Mouse (Mus musculus): ENCODE measurements at regions not wholly inside any gene's neighbourhood (a gene's known extent, or its start where the extent isn't known, plus 50 kb on each side); places are given as distances from the start of the nearest gene placed in this dataset.

DNA sequence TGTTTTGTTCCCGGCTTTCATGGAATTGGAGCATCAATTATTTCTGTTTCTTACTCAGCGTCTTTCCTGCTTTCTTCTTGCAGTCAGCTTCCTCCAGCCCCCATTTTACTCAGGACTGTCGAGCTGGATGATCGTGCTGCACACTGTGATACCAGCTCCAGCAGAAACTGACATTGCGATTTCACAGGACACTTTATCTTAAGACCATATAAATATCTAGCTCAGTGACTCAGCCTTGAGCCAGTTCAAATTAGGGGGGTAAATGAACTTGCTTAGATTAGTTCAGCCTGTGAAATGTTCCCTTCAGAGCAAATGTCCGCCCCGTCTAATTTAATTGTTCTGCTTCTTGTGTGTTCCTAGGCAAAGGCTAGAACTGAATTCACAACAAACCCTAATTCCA is 190.3 kb upstream of the Tars start:
- Histone ChIP-seq H3K4me3 (replicated peaks; ENCODE audit: insufficient read depth, low read depth, low read length) (no peak overlapping the region), H3K27me3 (ENCODE audit: control insufficient read depth, insufficient read depth, low read length) (no peaks in the 10 kb centered on the region), H3K4me1 (ENCODE audit: control insufficient read depth, insufficient read depth, low read length) (no peaks in the 10 kb centered on the region), H3K27ac (ENCODE audit: insufficient read depth, low read length) (no peak overlapping the region)
- whole genome bisulfite sequencing, result 65% methylated on average over 7 of the region's 7 CpGs
- TF ChIP-seq CTCF (IDR thresholded peaks at IDR 0.05; ENCODE audit: borderline replicate concordance, insufficient read depth, low read depth, low read length) (no peak), POLR2A (IDR thresholded peaks at IDR 0.05; ENCODE audit: borderline replicate concordance, insufficient read depth, low read length) (no peak)
- no peak for DNase-seq

GRCm38 (mm10) chr15:11586384-11586783 is 186.9 kb upstream of the Tars start:
- 88% methylated on average over 2 of the region's 2 CpGs for WGBS
- Histone ChIP-seq H3K4me1 (ENCODE audit: control insufficient read depth, insufficient read depth, low read length) (no peaks in the 10 kb centered on the region), H3K27me3 (ENCODE audit: control insufficient read depth, insufficient read depth, low read length) (no peaks in the 10 kb centered on the region), H3K27ac (ENCODE audit: insufficient read depth, low read length) (no peak overlapping the region), H3K4me3 (replicated peaks; ENCODE audit: insufficient read depth, low read depth, low read length) (no peak overlapping the region)
- no peak for TF ChIP-seq POLR2A (IDR thresholded peaks at IDR 0.05; ENCODE audit: borderline replicate concordance, insufficient read depth, low read length)
- no peak for TF ChIP-seq CTCF (IDR thresholded peaks at IDR 0.05; ENCODE audit: borderline replicate concordance, insufficient read depth, low read depth, low read length)
- no peak for DNase-seq

DNA sequence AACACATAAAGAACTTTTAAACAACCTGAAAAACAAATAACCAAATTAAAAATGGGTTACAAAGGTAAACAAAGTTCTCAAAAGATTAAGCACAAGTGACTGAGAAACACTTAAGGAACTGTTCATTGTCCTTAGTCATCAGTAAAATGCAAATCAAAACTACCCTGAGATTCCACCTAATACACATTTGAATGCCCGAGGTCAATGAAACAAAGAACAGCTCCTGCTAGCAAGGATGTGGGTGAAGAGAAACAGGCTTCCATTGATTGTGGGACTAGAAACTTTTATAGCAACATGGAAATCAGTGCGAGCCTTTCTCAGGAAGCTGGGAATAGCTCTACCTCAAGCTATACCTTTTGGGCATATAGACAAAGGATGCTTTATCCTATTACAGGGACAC is 184.7 kb upstream of the Tars start:
- WGBS, result 62% methylated on average over 2 of the region's 2 CpGs

DNA sequence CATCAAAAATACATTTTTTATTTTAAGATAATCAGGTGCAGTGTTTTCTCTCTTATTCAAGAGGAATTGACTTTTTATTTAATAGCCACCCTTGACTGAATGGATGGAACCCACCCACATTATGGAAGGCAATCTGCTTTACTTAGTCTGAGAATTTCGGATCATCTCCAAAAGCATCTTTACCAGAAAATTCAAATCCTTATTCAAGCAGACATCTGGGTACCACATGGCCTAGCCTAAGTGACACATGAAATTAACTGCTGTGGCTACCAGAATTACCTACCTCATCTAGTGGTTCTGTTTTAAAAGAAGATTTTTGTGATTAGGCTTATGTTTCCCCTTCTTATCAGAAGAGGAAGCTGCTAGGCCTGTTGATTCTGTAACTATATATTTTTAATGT is 178.9 kb upstream of the Tars start:
- H3K27ac ChIP-seq (ENCODE audit: insufficient read depth, low read length), result no peak overlapping the region
- 85% methylated on average over 1 of the region's 1 CpGs for WGBS
- TF ChIP-seq CTCF (IDR thresholded peaks at IDR 0.05; ENCODE audit: borderline replicate concordance, insufficient read depth, low read depth, low read length) (no peak), POLR2A (IDR thresholded peaks at IDR 0.05; ENCODE audit: borderline replicate concordance, insufficient read depth, low read length) (no peak)
- H3K4me3 ChIP-seq (replicated peaks; ENCODE audit: insufficient read depth, low read depth, low read length), result no peak overlapping the region
- H3K4me1 ChIP-seq (ENCODE audit: control insufficient read depth, insufficient read depth, low read length), result no peaks in the 10 kb centered on the region
- no peak for DNase-seq
- no peaks in the 10 kb centered on the region for H3K27me3 ChIP-seq (ENCODE audit: control insufficient read depth, insufficient read depth, low read length)

More for the DNA sequence above, 184.7 kb upstream of the Tars start:
- DNase-seq, result no peak
- Histone ChIP-seq H3K4me1 (ENCODE audit: control insufficient read depth, insufficient read depth, low read length) (no peaks in the 10 kb centered on the region), H3K27ac (ENCODE audit: insufficient read depth, low read length) (no peak overlapping the region), H3K4me3 (replicated peaks; ENCODE audit: insufficient read depth, low read depth, low read length) (no peak overlapping the region), H3K27me3 (ENCODE audit: control insufficient read depth, insufficient read depth, low read length) (no peaks in the 10 kb centered on the region)
- no peak for TF ChIP-seq CTCF (IDR thresholded peaks at IDR 0.05; ENCODE audit: borderline replicate concordance, insufficient read depth, low read depth, low read length)
- TF ChIP-seq POLR2A (IDR thresholded peaks at IDR 0.05; ENCODE audit: borderline replicate concordance, insufficient read depth, low read length), result no peak

GRCm38 (mm10) chr15:11574359-11574758 is 174.9 kb upstream of the Tars start:
- 96% methylated on average over 2 of the region's 2 CpGs for WGBS
- TF ChIP-seq POLR2A (IDR thresholded peaks at IDR 0.05; ENCODE audit: borderline replicate concordance, insufficient read depth, low read length) (no peak), CTCF (IDR thresholded peaks at IDR 0.05; ENCODE audit: borderline replicate concordance, insufficient read depth, low read depth, low read length) (no peak)
- DNase-seq, result no peak
- Histone ChIP-seq H3K4me3 (replicated peaks; ENCODE audit: insufficient read depth, low read depth, low read length) (no peak overlapping the region), H3K27ac (ENCODE audit: insufficient read depth, low read length) (no peak overlapping the region), H3K27me3 (ENCODE audit: control insufficient read depth, insufficient read depth, low read length) (no peaks in the 10 kb centered on the region), H3K4me1 (ENCODE audit: control insufficient read depth, insufficient read depth, low read length) (no peaks in the 10 kb centered on the region)

GRCm38 (mm10) chr15:11573496-11573895 is 174.0 kb upstream of the Tars start:
- H3K27ac ChIP-seq (ENCODE audit: insufficient read depth, low read length), result no peak overlapping the region
- WGBS, result 35% methylated on average over 2 of the region's 2 CpGs
- H3K4me1 ChIP-seq (ENCODE audit: control insufficient read depth, insufficient read depth, low read length), result no peaks in the 10 kb centered on the region
- TF ChIP-seq CTCF (IDR thresholded peaks at IDR 0.05; ENCODE audit: borderline replicate concordance, insufficient read depth, low read depth, low read length) (no peak), POLR2A (IDR thresholded peaks at IDR 0.05; ENCODE audit: borderline replicate concordance, insufficient read depth, low read length) (no peak)
- no peak overlapping the region for H3K4me3 ChIP-seq (replicated peaks; ENCODE audit: insufficient read depth, low read depth, low read length)
- DNase-seq, result no peak
- H3K27me3 ChIP-seq (ENCODE audit: control insufficient read depth, insufficient read depth, low read length), result no peaks in the 10 kb centered on the region

- Histone ChIP-seq H3K27me3 (ENCODE audit: control insufficient read depth, insufficient read depth, low read length) (no peaks in the 10 kb centered on the region), H3K4me3 (replicated peaks; ENCODE audit: insufficient read depth, low read depth, low read length) (no peak overlapping the region), H3K27ac (ENCODE audit: insufficient read depth, low read length) (no peak overlapping the region), H3K4me1 (ENCODE audit: control insufficient read depth, insufficient read depth, low read length) (no peaks in the 10 kb centered on the region)
- no peak for DNase-seq
- TF ChIP-seq POLR2A (IDR thresholded peaks at IDR 0.05; ENCODE audit: borderline replicate concordance, insufficient read depth, low read length), result no peak
- WGBS, result 88% methylated on average over 4 of the region's 4 CpGs
These were observed 172.6 kb upstream of the Tars start for GRCm38 (mm10) chr15:11572063-11572462.

DNA sequence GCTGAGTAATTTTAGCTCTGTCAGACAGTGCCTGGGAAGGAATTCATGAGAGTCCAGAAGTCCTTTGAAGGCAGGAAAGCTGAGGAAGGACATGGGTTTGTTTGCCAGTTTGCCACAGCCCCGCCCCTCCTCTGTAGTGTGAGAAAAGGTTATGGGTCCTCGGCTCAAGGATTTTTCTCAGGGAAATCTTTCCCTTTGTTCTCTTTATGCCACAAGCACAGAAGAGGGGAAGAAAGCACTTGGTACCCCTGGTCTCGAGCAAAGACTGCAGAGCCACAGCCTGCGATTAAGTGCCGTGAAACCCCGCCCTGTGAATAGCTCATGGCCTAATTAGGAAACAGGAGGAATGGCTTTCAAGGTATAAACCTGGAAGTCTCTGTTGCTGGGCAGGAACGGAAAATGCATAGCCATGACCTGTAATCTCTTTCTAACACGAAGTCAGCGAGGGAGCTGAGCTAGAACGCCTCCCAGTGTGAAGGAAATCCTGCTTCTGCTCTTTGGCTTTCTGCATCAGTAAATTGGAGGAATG is 166.1 kb upstream of the Tars start:
- TF ChIP-seq POLR2A (IDR thresholded peaks at IDR 0.05; ENCODE audit: borderline replicate concordance, insufficient read depth, low read length) (no peak), CTCF (IDR thresholded peaks at IDR 0.05; ENCODE audit: borderline replicate concordance, insufficient read depth, low read depth, low read length) (no peak)
- Histone ChIP-seq H3K27ac (ENCODE audit: insufficient read depth, low read length) (no peak overlapping the region), H3K4me1 (ENCODE audit: control insufficient read depth, insufficient read depth, low read length) (no peaks in the 10 kb centered on the region), H3K27me3 (ENCODE audit: control insufficient read depth, insufficient read depth, low read length) (no peaks in the 10 kb centered on the region), H3K4me3 (replicated peaks; ENCODE audit: insufficient read depth, low read depth, low read length) (no peak overlapping the region)
- no peak for DNase-seq
- WGBS, result 13% methylated on average over 10 of the region's 10 CpGs

All from cerebellum, adult 2 months (tissue).